Mouse (Mus musculus): Measurements from ENCODE around the gene Paf1. TPM values are rescaled to one million over a fixed set of nuclear protein-coding genes. Genes with fewer than 3 reads are reported as not detected.
"Not testable (repeated sequence)": the region's sequence is repeated elsewhere in the genome, so short reads cannot be mapped to it uniquely, and the experiment has no call there.

Gene Paf1
- total RNA-seq, 2 experiments from 2014 or later, result 62.4 to 64.0 TPM

DNA sequence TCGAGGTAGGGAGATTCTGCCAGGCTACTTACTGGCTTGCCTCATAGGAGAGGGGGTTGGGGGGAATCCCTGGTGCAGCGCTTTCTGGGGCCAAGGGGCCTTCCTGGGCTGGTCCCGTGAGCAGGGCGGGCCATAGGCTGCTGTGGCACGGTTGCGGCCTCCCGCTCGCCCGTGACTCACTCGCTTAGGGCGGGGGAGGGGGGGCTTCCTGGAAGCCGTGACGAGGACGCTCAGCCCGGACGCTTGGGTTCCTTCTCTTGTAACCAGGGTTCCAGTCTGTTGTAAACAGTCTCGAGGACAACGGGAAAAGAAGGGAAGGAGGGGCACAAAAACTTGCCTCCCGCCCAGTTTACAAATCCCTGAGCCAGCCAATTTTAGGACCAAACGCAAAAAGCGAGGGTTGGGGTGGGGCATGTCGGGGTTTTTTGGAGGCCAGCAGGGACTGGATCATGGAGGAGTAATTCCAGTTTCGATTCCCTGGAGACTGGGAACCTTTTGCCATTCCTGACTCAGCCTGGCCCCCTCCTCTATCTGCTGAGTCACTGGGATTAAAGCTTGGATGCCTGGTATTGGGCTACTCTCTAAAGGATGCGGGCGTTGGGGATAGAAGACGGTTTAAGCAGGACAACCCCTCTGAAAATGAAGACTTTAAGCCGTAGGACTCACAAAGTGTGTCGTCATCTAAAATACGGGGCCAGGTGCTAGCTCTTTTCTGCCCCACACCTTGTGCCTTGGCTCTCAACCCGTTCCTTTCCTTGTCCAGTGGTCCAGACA is 11.5 kb upstream of the Paf1 start:
- no peak for DNase-seq (ENCODE audit: low spot score in 2 of 2)
- intact Hi-C loops (cut with DNase I), result no loop called here

DNA sequence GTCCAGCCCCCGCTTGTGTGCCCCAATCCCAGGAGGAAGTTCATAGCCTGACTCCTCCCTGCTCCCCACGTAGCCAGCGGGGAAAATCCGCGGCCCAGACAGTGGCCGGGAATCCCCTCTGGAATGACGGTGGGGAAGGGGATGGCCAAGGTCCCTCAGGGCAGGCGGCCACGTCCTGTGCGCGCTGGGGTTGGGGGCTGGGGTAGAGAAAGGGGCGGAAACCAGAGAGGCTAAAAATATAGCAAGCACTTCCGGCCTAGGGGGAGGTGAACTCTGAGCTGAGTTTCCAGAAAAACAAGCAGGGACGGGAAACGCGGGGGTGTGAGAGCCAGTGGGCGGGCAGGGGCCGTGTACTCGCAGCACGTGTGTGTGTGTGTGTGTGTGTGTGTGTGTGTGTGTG is 10.8 kb upstream of the Paf1 start:
- DNase-seq (ENCODE audit: low spot score in 2 of 2), result peak in 1 of 2 experiments; percentile 59
- intact Hi-C loops (cut with DNase I), result no loop called here

DNA sequence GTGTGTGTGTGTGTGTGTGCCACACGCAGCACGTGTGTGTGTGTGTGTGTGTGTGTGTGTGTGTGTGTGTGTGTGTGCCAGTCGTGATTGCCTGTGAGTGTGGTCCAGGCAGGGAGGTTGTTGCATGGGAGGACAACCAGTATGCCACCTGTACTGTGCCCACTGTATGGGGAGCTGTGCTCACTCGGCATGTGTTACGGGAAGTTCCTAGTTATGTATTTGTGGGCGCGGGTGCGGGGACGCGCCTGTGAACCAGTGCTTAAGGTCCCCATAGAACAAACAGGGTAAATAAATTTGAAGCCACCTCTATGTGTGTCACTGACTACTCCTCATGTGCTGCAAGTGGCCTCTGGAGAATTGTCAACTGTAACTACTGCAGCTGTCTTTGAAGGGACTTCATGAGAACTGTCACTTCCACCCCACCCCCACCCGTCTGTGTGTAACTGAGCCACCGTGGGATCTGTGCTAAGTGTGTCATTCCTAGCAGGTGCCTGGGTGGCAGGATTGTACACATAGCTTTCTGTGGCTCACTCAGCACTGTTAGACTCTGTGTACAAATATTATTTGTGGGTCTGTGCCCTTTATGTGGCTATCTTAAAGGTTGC is 10.3 kb upstream of the Paf1 start:
- intact Hi-C loops (cut with DNase I), result no loop called here
- DNase-seq (ENCODE audit: low spot score in 2 of 2), result no peak

DNA sequence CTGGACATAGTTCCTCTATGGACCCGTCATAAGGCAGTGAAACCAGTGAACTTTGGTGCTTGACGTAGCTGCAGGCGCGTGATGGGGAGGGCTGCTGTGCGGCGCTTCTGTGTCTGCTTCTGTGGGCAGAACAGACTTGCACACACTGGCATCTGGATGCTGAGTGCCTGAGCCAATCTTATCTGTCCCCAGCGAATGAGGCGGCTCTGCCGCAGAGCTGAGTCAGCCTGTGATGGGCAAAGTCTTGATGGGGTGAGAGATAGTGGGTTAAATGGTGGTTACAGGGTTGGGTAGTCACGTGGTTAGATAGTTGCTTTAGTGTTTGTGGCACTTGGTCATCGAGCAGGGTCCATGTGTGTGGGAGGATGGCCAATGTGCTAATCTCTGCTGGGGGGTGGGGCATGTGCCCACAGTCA is 9.8 kb upstream of the Paf1 start:
- peak; percentile 72 to 90 for DNase-seq (ENCODE audit: low spot score in 2 of 2)
- intact Hi-C loops (cut with DNase I), result no loop called here

DNA sequence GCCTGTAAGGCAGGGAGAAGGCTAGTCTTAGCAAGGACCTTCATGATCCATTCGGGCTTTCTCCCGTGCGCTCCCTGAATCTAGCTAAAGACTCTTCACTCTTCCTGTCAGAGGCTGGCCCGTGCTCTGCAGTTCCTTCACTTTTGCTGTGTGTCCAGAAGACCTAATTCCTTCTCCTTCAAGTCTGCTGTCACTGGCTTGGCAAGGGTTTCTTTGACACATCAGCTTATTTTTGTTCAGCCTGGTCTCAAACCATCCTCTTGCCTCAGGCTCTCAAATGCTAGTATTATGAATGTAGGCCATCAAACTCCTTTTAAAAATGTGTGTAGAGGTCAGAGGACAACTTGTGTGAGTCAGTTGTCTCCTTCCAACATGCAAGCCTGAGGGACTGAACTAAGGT is 9.1 kb upstream of the Paf1 start:
- DNase-seq (ENCODE audit: low spot score in 2 of 2), result no peak
- intact Hi-C loops (cut with DNase I), result no loop called here

DNA sequence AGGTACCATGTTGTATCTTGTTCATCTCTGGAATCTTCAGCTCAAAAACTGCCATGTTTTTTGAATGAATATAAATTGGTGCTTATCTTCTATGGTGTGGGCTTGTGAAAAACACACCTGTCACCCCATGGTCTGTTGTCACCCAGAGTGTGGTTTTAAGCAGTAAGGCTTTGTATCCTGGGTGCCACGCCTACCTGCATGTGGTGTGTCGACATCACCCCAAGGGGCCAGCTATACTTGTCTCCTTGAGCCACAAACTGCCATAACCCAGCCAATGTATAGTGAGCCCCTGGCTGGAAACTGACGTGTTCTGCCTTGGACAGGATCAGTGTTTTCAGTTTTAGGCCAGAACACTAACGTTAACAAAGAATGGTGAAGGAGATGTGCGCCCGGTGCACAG is 8.6 kb upstream of the Paf1 start:
- DNase-seq (ENCODE audit: low spot score in 2 of 2), result no peak
- intact Hi-C loops (cut with DNase I), result no loop called here

DNA sequence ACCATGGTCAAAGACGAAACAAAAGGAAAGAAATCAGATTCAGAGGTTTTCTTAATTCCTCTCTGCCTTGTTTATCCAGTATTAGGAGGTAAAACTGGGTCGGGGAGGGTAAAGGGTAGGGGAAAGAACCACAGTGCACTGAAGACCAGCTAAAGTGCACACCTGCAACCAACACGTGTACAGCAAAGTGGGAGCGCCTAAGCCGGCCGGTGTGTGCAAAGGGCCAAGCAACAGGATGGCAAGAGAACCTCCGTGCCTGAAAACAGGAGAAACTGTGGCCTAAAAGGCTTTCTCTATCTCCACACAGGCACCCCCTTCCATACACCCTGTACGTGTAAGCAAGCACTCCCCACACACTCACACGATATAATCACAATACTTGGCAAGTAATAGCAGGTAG is 7.6 kb upstream of the Paf1 start:
- intact Hi-C loops (cut with DNase I), result loop anchor here (5.0 kb wide), 1 partner anchor 73 kb away; the partner anchor contains the start of gene Timm50
- no peak for DNase-seq (ENCODE audit: low spot score in 2 of 2)

DNA sequence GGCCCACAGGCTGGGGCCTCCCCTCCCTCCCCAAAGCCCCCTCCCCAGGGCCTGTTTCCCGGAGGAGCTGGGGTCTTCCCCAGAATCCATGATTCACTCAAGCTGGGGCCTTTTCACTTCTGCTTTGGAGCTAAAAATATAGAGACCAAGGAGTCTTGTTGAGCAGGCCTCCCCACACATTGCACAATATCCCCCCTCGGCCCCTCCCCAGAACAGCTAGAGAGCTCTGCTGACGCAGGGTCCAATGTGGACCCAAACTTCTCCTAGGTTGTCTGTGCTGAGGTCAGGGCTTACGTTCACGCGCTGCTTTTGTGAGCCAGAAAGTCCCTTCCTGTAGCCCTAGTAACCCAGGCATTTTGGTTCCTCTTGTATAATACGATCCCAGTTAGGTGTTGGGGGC is 6.7 kb upstream of the Paf1 start:
- DNase-seq (ENCODE audit: low spot score in 2 of 2), result peak in 1 of 2 experiments; percentile 56
- intact Hi-C loops (cut with DNase I), result loop anchor here (1.0 to 5.0 kb wide), 2 partner anchors 13 to 74 kb away; partner anchors contain the start of gene Timm50

DNA sequence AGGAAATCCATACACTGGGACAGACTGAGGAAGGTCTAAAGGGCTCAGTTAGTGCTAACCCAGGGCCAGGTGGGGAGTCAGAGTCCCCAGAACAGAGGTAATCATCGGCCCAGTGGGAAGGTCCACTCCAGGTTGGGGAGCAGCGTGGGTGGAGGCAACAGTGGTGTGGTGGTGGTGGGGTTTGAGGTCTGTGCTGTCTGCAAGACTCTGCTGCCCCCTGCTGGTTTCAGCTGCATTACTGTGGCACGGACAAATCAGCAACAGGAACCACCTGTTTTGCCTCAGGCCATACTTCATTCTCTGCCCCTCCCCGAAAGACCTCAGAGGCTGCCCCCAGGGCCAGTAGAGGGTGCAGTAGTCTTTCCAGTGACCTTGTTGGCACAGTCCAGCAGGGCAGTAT is 6.3 kb upstream of the Paf1 start:
- peak; percentile 74 to 79 for DNase-seq (ENCODE audit: low spot score in 2 of 2)
- intact Hi-C loops (cut with DNase I), result loop anchor here (1.0 to 5.0 kb wide), 2 partner anchors 13 to 74 kb away; partner anchors contain the start of gene Timm50

DNA sequence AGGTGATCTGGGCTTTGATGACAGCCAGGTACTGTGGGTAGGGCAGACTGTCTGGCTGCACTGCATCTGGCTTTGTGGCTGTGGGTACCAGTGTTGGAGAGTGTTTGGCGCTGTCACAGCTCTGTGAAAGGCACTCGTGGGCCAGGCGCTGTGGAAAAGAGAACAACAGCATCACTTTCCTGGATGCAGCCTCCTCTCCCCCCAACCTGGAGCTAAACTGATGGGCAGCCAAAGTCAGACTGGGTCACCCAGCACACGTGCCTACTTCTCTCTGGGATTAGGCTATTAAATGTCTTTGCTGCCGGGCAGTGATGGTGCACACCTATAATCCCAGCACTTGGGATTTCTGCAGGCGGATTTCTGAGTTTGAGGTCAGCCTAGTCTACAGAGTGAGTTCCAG is 5.9 kb upstream of the Paf1 start:
- intact Hi-C loops (cut with DNase I), result loop anchor here (1.0 to 5.0 kb wide), 2 partner anchors 14 to 75 kb away; partner anchors contain the start of gene Timm50
- not testable (repeated sequence) for DNase-seq (ENCODE audit: low spot score in 2 of 2)

DNA sequence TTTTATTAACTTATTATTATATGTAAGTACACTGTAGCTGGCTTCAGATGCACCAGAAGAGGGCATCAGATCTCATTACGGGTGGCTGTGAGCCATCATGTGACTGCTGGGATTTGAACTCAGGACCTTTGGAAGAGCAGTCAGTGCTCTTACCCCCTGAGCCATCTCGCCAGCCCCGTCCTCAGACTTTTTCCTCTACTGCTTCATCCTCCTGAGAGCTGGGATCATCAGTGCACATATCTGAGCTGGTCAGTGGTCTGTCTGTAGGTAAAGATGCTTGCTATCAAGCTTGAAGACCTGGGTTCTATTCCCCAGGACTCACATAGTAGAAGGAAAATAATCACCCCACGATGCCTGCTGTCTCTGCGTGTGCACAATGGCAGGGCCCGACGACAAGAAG is 5.4 kb upstream of the Paf1 start:
- intact Hi-C loops (cut with DNase I), result loop anchor here (5.0 kb wide), 1 partner anchor 75 kb away; the partner anchor contains the start of gene Timm50

DNA sequence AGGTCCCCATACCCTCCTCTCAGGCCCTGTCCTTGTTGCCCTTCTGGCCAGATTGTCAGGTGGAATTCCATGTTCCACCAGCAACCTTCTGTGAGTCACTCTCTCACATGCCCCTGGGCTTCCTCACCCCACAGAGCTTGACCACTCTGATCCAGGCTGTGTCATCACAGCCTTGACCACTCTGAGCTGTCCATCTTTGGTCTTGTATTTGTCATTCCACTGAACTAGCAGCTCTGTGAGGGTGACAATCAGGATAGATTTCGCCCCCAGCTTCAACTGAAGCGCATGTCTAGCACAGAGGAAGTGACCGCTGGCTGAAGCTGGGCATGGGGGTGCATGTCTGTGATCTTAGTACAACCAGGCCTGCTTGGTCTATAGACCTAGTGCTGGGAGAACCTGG is 2.4 kb upstream of the Paf1 start:
- no peak for DNase-seq (ENCODE audit: low spot score in 2 of 2)

More for the DNA sequence above, 5.4 kb upstream of the Paf1 start:
- not testable (repeated sequence) for DNase-seq (ENCODE audit: low spot score in 2 of 2)

DNA sequence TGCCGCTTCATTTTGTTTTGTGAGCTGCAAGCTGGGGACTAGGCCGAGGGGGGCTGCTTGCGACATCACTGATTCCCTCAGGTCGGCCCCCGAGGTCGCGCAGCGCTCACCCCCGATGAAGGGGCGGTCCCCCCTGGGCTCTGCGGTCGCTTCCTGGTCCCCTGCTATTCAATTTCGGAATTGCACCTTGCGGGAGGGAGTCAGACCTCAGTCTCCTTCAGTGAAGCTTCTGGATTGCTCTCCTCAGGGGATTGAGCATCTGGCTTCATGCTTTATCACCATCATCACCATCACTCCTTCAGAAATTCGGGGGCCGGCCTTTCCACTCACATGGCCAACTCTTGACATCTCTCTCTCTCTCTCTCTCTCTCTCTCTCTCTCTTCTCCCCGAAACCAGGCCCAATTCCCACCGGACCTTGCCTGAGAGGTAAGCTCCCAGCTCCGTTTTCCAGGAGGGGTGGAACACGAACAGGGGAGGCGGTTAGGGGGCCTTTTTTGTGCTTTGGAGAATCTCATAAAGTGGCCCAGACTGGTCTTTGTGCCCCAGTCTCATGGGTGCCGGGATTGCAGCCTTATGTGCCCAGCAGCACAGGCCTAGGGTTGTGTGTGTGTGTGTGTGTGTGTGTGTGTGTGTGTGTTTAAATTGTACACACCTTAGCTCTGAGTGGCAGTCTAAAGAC is 661 bp downstream of the Paf1 start:
- intact Hi-C loops (cut with DNase I), result no loop called here

More for the DNA sequence above, 2.4 kb upstream of the Paf1 start:
- intact Hi-C loops (cut with DNase I), result no loop called here

DNA sequence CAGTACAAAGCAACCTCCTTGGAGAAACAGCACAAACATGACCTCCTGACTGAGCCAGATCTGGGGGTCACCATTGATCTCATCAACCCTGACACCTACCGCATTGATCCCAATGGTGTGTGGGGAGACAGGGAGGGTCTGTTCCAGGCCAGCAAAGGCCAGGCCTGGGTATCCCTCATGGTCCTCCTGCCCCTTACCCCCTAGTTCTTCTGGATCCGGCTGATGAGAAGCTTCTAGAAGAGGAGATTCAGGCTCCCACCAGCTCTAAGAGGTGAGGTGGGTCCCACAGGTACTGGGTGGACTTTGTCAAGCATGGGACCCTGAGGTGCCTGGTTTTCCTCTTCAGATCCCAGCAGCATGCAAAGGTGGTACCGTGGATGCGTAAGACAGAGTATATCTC is 2.7 kb downstream of the Paf1 start:
- DNase-seq (ENCODE audit: low spot score in 2 of 2), result no peak
- intact Hi-C loops (cut with DNase I), result no loop called here

More for the DNA sequence above, 661 bp downstream of the Paf1 start:
- no peak for DNase-seq (ENCODE audit: low spot score in 2 of 2)

DNA sequence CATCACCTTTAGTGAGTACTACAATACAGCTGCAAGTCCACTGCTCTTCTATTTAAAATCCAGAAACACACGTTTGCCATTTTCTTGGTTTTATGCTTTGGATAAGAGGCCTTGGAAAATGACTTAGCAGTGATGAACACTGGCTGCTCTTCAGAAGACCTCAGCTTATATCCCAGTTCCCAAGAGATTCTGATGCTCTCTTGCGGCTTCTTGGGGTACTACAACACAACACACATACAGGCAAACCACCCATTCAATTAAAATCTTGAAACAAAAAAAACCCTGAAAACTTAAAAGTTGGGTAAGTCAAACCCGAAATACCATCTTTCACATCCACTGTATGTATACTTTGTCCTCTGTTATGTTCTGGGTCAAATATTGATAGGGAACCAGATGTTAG is 5.2 kb downstream of the Paf1 start:
- peak; percentile 20 to 45 for DNase-seq (ENCODE audit: low spot score in 2 of 2)
- intact Hi-C loops (cut with DNase I), result no loop called here

DNA sequence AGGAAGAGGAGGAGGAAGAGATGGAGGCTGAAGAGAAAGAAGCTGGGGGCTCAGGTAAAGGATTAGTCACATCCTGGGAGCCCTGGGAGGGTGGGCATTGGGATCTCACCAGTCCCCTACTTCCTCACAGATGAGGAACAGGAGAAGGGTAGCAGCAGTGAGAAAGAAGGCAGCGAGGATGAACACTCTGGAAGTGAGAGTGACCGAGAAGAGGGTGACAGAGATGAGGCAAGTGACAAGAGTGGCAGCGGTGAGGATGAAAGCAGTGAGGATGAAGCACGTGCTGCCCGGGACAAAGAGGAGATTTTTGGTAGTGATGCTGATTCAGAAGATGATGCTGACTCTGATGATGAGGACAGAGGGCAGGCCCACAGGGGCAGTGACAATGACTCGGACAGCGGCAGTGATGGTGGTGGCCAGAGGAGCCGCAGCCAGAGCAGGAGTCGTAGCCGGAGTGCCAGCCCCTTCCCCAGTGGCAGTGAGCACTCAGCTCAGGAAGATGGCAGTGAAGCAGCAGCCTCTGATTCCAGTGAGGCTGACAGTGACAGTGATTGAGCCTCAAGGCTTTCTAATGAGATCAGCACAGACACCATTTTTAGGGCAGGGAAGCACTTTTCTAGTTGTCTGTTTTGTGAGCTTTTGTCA is 6.1 kb downstream of the Paf1 start:
- no peak for DNase-seq (ENCODE audit: low spot score in 2 of 2)
- intact Hi-C loops (cut with DNase I), result no loop called here

DNA sequence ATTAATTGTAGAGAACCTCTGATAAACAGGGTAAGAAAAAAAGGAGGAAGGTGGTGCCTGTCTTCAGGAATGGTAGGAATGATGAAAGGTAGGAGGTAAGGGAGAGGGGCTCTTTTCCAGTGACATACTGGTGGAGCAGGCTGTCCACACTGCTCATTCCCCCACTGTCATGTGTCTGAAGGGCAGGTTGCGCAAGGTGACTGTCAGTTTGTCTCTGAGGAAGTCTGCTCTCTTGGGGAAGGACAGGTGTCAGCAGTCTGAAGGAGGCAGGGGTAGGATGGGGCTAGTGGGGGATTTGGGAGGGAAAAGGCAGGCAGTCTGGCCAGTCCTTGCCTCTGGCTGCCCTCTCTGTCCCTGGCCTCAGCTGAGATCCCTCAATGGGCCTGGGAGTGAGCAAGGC is 8.3 kb downstream of the Paf1 start:
- DNase-seq (ENCODE audit: low spot score in 2 of 2), result no peak
- intact Hi-C loops (cut with DNase I), result no loop called here

DNA sequence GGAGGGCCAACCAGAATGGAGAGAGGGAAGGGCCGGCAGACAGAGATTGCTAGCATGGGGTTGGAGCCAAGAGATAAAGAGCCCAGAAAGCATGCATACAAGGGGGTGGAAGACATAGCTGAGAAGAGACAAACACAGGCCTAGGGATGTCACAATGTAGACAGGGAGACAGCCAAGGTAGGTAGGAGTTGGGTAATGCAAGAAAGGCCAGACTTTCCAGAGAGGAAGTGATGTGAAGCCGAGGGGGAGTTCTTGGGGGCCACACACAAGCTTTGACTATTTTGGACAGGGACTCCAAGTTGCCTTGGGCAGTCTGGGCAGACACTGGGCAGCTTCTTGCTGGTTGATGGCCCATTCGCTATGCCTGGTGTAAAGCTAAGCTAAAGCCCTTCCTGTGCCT is 9.2 kb downstream of the Paf1 start:
- DNase-seq (ENCODE audit: low spot score in 2 of 2), result no peak
- intact Hi-C loops (cut with DNase I), result no loop called here

DNA sequence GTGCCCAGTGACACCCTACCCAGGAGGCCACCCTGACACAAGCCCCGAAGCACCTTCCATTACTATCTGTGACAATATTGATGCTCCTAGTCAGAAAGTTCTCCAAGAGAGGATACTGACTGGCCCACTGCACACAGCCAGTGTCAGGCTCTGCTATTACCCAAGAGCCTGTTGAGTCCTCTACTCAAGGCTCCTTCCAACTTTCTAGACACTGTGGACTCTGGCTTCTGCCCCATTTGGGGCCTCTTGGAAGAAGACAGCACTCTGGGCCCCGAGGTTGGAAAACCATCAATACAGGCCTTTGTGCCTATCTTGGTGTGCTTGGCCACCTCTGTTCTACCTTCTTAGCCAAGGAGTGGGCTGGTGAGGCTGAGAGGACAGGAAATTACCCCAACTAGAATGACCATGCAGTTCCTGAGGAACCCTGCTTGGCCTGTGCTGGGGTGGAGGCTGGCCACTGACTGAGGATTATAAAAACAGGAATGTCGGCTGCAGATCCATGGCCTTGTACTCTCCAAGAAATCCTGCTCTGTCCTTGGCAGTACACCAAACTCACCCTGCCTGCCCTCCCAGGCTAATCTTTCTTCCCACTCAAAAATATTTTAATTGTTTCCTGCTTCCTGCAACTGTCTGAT is 18.2 kb downstream of the Paf1 start:
- intact Hi-C loops (cut with DNase I), result no loop called here
- DNase-seq (ENCODE audit: low spot score in 2 of 2), result no peak

DNA sequence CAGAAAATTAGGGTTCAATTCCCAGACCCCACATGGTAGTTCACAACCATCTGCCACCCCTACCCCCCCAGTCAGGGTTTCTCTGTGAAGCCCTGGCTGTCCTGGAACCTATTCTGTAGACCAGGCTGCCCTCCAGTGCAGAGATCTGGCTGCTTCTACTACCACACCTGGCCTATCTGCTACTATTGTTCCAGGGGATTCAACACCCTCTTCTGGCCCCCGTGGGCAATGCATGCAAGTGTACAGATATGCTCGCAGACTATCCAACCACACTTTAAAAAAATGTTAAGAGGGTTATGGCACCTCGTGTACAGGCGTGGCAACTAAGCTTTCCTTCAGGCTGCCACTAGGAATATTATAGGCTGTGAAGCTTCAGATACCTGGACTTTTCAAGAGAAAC is 20.1 kb downstream of the Paf1 start:
- DNase-seq (ENCODE audit: low spot score in 2 of 2), result no peak
- intact Hi-C loops (cut with DNase I), result no loop called here

All from left cerebral cortex, postnatal 25 days (tissue).